Mouse (Mus musculus) A20 (cell line): ENCODE measurements at regions not wholly inside any gene's neighbourhood (a gene's known extent, or its start where the extent isn't known, plus 50 kb on each side); places are given as distances from the start of the nearest gene placed in this dataset.
"Not testable (repeated sequence)": the region's sequence is repeated elsewhere in the genome, so short reads cannot be mapped to it uniquely, and the experiment has no call there.

Source experiments
- DNase-seq: peaks from one replicate; pipeline ENCODE4 v3.0.0-alpha.2; 2011; ENCODE audit warnings: low read depth, low spot score

DNA sequence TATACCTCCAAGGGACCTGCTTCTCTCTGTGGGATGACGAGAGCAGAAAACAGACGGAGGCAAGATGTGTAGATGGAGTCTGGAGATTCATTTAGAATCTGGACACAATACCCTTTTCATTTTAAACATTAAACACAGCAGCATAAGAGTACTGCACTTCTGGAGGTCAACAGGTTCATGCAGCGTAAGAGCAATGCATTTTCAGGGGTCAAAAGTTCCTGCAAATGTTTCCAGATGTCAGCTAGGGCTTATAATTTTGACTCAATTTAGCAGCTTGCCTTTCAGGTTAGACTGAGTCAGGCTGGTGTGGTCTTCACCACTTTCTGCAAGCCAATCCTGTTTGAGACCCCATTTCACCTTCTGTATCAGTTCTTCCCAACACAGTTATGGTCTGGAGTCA, 277.9 kb downstream of the Hace1 start:
- DNase-seq: no peak

DNA sequence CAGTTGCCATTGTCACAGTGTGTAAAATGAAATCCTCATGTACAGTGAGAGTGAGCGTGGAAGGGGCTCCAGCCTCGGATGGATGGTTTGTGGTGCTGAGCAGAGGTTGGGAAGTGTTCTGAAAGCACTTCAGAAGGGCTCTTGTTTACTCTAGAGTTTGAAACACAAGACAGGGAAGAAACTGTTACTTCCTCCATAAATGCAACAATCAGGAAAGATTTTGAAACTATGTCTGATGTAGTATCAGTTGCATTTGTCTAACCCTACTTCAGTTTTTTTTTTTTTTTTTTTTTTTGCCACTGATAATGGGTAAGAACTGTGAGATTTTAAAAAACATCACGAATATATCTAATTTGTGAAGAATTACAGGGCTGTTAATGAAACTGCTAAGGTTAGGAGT, 281.5 kb downstream of the Hace1 start:
- no peak for DNase-seq

DNA sequence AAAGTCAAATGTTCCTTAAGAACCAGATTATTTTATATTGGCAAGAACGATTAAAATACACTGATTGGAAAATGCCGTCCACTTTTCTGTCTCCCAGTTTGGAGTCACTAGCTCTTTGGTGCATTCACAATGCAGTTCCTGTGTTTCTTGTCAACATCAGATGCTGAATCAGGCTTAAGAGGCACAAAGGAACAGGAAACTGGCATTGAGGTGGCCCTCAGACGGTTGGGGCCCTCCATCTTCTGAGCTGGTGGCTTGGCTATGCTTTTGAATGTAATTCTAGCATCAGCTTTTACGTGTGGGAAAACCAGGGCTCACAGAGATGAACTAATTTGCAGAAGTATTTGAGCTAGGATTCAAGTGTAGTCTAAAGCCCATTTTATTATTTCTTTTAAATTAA, 282.3 kb downstream of the Hace1 start:
- DNase-seq: no peak

DNA sequence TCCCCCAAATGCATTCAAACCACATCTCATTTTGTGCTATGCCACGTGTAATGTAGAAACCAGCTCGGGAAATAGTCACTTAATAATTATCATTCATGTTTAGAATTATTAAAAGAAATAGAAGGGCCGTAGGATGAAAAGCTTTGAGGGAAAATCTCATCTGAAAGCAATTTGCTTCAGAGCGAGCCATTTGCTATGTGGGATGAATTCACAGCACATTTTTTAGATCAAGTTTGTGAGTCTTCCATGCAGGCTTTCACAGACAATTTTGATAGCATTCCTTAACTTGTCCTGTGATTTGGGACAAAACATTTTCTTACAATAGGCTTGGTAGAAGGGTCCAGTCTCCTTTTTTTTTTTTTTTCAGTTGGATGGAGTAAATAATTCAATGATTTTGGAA, 283.1 kb downstream of the Hace1 start:
- DNase-seq: no peak

DNA sequence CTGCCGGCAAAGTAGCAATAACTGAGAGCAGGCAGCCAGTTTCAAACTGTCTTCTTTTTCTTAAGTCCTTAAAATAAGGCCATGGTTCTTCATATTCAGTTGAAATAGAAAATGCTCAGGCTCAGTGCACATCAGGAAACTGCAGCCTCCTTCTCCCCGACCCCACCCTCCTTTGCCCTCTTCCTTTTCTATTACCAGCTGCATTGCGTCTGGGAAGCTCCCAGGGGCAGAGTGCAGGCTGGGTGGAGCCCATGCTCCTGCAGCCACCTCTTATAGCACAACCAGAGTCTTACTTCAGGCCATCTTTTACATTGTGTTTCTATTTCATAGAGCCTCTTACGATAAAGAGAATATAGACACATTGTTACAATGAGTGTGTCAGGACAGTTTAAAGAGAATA, 288.2 kb downstream of the Hace1 start:
- DNase-seq: no peak

DNA sequence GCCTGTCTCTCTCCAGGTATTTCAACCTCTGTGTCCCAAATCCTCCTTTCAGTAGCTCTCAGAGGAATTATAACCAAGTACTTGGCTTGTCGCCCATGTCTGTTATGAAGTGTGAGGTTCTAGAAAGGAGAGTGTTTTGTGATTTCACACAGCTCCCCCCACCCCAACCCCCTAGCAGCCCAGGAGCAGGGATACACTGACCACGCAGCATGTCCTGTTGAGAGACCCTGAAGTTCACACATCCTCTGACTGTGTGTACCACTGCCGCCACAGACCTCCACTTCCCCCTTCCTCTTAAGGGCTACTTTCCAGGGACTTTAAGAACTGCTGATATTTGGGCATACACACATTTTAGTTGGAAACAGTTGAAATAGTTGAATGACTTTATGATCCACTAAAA, 289.2 kb downstream of the Hace1 start:
- DNase-seq: no peak

DNA sequence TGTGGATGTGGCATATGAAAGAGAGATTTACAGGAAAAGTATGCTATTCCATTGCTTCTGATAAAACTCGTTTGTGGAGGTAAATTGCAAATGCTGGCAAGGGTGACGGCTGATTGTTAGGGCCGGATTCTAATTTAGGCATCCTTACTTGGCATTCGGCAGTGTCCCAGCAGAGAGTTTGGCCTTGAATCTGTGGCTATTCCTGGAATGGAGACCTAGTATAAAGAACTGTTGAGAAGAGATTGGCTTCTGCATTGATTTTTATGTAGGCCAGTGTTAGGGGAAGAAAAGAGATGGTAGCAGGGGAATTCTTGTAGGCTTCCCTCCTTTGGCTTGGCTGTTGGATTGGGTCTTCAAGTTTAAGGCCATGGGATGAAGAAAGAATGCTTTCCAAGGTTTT, 293.4 kb downstream of the Hace1 start:
- DNase-seq: no peak

DNA sequence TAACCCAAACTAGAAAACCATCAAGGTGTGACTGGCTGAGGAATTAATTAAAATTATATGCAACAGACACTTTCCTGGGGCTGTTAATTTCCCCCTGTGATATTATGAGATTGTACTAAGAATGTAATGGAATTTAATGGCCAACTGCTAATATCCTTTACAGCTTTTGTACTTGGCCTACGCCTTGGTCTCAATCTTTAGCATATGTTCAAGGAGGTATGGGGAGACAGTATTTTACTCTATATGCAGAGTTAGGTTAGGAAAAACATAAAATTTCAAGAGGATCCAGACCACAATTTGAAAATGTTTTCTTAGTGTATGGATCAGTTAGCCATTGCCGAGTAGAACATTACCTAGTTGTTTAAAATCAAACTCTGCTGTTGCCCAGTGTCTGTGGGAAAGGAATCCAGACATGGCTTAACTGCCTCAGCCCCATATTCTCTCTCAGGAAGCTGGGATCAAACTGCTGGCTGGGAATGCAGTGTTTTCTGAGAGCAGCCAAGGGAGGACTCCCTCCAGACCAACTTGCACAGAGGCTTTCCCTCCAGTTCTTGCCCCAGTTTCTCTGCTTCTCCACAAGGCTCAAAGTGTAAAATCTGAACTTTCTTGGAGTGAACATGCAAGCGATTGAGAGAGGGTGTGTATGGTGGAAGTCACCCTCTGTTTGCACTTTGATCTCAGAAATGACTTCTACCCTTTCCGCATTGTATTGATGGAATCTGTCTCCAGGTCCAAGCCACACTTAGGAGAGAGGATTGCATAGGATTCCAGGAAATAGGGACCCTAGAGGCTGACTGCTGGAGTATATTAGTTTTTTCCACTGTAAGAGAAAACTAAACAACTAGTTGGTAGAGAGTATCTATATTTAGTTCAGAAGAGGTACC, 294.6 kb downstream of the Hace1 start:
- no peak for DNase-seq

DNA sequence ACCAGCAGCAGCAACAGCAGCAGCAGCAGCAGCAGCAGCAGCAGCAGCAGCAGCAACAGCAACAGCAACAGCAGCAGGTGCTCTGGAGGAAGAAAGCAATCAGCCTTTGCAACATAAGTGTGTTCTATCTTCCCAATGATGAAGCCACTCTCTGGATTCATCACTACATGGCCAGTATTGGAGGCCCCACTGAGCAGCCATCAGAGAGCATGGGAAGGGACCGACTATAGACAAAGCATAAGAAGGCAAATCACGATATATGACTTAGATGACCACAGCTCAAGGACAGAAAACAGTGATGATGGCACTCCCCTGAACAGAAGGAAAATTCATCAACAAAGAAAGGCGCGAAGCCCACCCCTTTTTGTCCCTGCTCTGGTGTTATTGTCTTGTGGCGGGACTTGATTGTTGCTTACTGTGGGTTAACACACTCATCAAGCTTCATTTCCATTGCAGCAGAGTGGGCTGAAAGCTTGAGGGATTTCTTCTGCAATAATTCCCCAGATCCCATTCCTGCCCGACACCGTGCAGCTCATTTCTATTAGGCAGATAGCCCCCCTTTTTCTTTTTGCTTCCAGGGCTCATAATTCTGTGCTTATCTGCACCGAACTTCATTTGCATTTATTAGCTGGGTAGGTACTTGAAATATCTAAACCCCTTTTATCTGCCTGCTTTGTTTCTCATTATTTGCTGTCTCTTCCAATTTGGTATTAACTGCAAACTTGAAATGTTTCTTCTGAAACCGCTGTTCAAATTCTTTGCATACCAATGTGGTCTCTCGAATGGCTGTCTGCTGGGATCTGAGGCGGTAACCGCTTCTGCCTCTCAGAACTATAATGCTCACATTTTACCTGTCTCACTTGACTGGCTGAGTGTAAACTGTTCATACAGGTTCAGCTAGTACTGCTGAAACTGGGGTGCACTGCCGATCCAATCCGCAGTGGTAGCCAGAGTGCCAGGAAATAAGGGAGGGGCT, 296.5 kb downstream of the Hace1 start:
- no peak for DNase-seq

DNA sequence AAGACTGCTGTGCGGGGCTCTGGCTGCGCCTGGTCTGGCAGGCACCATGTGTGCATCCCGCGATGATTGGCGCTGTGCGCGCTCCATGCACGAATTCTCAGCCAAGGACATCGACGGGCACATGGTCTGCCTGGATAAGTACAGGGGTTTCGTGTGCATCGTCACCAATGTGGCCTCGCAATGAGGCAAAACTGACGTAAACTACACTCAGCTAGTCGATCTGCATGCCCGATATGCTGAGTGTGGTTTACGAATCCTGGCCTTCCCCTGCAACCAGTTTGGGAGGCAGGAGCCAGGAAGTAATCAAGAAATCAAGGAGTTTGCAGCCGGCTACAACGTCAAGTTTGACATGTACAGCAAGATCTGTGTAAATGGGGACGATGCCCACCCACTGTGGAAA, 297.7 kb downstream of the Hace1 start:
- not testable (repeated sequence) for DNase-seq

DNA sequence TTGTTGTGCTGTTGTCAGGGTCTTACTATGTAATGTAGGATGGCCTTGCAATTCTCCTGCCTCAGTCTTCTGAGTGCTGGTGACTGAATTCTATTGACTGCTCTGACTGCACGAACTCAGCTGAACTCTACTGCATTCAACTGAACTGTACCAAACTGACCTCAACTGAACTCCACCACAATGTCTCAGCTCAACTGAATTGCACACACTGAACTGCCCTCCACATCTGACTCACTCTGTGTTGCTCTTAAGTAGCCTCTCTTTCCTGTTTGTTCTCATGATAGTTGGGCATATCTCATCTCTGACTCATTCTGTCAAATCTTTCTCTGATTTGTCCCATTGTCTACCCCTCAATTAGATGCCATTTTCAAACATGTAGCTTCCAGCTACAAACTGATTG, 306.1 kb downstream of the Hace1 start:
- DNase-seq: no peak

DNA sequence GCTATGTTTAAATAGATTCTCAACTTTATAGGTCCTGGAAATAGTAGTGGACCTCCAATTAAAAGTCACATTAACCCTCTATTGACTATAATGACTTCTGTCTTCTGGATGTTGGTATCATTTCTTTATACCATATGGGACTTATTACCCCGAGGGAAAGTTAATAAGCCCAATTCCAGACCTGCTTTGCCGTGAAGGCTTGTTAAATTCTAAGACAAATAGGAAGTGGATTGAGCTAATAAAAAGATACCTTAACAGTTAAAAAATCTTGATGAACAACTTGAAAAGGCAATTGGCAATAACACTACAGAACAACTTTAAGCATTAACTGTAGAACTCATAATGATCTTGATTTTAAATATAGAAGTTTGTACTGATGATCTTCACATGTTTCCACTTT, 309.0 kb downstream of the Hace1 start:
- no peak for DNase-seq

DNA sequence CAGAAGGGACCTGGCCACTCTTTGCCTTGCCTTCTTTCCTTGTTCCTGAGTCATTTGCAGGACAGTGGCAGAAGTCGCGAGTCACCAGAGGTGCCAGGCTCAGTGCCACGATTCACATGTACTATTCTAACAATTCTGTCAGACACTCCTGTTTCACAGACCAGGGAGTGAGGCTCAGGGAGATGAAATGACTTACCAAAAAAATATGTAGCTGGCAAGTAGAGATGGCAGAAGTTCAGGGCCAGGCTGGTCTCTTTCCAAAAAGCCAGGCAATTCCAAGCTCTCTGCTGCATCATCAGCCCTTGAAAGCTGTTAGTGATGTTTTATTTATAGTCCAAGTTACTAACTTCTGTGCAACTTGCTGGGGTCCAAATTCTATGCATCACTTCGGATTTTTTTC, 311.2 kb downstream of the Hace1 start:
- no peak for DNase-seq

DNA sequence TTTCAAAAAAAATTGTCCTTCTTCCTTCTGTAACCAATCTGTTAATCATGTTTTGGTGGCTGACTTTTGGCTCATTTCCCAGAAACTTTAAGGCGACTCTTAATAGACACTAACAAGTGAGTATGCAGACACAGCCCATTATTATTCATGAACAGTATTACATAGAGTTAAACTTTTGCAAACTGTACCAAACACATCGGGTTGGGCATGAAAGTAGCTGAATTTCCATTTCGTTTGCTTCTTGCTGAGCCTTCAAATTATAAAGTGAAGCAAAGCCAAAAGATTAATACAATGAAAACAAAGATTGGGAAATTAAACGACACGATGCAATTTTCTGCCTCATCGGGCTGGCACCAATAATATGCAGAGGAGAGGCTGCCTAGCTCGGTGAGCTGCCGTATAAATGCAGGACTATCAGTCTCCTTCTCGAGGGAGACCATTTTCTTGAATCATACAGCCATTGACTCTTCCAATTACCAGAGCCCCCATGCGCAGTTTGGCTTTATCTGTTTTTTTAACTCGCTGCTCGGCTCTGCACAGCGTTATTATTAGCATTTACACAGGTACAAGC, 311.8 kb downstream of the Hace1 start:
- DNase-seq: no peak

DNA sequence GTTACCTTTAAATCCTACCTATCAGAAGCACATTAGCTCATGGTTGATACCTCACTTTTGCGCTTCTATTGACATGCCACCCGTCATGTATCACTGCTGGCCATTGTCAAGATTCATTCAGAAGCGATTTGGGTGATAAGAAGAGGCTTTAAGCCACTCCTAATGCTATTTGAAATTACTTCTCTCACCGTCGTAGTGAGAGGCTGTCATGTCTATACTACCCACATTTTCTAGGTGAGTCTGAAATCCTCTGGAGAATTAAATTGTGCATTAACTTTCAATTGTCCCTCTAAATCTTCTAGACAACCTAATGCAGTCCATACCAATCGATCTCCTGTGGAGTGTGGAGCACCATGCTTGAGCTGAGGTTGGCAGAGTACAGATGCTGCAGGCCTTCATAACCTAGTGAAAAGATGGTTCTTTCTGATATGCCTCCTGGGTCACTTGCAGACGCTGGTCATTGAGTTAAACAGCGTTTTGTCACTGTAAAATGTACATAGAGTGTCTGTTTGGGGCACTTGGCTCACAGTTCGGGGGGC, 312.5 kb downstream of the Hace1 start:
- no peak for DNase-seq

DNA sequence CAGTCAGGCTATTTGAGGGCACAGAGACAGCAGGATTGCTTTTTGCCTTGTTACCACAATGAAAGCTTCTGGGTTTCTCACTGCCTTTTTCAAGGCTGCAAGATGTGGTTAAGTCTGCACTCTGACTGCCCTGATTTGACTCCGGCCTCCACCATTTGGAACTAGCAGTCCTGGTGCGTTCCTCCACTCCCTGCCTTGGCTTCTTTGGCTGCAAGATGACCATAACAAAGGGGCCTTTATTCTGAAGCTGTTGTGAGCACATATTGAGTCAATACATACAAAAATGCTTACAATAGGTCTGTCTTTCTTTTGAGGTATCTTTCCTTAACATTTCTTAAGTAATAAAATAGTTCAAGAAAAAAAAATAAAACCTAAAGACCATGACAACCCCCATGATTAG, 314.8 kb downstream of the Hace1 start:
- no peak for DNase-seq

DNA sequence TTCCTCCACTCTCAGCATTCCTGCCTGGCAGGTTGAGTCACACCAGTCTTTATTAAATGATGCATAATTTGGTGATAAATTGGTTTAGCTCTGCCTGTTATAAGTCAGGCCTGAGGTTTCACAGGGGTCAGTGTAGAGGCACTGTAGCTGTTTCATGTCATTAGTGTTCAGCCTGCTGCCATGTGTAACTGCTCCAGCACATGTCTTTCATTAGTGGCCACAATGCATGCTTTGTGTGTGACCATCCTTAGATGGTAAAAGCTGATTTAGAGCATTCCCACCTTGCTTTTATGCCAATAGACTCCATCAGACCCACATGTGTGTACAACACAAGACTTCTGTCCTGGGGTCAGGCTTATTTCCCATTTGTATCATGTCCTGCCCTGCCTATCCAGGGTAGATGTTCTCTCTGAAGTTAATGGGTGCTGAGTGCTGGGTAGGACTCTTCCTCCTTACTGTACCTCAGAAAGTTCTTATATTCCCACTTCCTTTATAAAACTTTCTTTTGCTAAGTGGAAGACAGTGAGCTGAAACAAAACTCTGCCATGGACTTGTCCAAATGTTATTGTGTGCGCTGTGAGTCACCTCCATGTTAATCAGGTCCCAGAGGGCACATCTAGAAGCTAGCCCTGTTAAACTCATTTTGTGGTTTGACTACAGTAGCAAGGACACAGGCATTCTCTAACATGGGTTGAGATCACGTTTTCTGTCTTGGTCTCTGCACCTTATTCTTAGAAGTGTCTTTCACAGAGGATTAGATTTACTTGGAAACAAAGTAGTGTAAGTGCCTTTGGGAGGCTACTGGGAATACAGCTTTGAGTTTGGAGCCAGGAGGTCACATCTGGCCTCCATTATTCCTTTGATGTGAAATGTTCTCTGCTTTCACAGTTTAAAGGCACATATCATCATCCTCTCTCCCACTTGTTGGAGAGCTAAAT, 316.5 kb downstream of the Hace1 start:
- DNase-seq: no peak

DNA sequence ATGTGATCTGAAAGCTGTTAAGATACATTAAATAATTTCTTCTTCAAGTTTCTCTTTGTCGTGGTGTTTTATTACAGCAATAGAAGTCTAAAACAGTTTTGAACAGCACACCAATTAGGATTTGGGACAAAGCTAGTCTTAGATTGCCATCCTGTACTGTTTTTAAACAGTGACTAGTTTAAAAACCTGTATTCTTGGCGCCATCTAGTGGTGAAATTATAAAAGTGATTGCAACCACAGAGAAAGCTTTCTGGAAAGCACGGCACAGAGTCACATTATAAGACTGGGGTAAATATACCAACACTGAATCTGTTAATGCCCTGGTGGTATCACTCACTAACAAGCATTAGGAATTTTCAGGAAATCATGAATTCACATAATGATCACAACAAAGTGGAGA, 339.3 kb downstream of the Hace1 start:
- peak; percentile 51 for DNase-seq

DNA sequence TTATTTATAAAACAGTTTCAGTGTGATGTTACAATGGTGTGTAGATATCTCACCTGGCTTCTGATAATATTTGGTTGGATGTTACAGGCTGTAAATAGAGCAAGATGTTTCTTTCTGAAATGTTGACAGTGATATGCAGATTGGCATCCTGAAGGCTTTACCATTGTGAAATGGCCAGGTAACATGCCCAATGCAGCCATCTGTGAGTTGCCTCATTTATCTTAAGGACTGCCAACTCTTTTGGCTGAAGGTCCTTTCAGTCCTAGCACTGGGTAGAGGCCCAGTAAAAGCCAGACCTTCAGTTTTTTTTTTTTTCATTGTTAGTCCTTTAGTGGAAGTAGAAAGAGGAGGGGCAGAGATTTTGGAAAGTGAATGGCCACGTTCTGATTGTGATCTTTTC, 348.1 kb downstream of the Hace1 start:
- no peak for DNase-seq

DNA sequence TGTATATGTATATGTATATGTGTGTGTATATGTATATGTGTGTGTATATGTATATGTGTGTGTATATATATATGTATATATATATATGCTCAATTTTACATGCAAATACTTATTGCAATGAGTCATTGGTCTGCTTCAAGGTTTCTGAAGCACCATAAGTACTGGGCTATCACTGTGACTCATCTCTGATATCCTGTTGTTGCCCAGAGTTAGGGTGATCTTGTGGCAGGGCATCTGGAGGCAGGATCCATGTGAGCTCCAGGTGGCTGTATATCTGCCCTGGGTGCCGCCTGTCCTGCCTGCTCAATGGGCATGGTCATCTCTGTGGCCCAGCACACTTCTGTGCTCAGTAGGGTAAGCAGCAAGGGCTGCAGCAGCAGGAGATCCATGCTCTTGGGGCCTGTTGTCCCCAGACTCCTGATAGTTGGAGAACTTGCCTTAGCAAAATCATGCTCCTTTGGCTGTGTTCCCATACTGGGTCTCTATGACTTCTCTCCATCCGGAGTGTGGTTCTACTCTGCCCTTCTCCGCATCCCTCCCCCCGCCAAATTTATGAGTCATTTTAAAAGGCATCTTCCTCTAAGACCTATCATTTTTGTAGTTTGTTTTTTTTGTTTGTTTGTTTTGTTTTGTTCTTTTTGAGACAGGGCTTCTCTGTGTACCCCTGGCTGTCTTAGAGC, 356.1 kb downstream of the Hace1 start:
- no peak for DNase-seq
